Mouse (Mus musculus): ENCODE results near the gene Cdkn1a. TPM values are rescaled to one million over a fixed set of nuclear protein-coding genes. Genes with fewer than 3 reads are reported as not detected.

Cdkn1a gene
- polyA plus RNA-seq, 1 experiment: 31.1 TPM

DNA sequence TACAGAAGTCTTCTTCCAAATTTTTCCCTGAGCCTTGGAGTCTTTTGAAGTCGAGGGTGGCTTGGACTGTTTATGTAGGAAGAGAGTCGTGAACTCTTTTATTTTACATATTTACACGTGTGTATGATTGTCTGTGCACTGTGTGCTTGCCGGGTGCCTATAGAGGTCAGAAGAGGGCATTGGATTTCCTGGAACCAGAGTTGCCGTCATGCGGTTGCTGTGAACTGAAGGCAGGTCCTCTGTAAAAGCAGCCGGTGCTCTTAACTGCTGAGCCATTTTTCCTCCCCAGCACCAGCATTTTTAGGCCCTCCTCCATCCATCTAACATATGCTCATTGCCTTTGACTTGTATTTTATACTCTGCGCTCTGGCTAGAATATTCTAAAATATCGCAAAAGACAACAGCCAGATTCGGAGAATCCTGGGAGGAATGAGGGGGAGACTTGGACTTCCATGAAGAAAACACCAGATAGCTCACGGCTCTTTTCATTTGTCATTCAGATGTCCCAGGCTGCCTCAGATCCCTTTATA, 33.4 kb upstream of the Cdkn1a start:
- Histone ChIP-seq H3K4me1 (replicated peaks; ENCODE audit: control insufficient read depth, insufficient read depth, low read length) (peaks cover 32% of the 10 kb centered on the region), H3K4me3 (ENCODE audit: control insufficient read depth, insufficient read depth, low read length) (no peak overlapping the region), H3K36me3 (ENCODE audit: control insufficient read depth, insufficient read depth, low read length) (no peaks in the 10 kb centered on the region), H3K27me3 (ENCODE audit: control insufficient read depth, insufficient read depth, low read length) (no peaks in the 10 kb centered on the region), H3K27ac (ENCODE audit: control insufficient read depth, insufficient read depth, low read length) (no peak overlapping the region)
- DNase-seq: no peak
- TF ChIP-seq CTCF (IDR thresholded peaks at IDR 0.05; ENCODE audit: borderline replicate concordance, control insufficient read depth, extremely low read depth, insufficient read depth, low read length, poor library complexity) (no peak), POLR2A (IDR thresholded peaks at IDR 0.05; ENCODE audit: control insufficient read depth, extremely low read depth, insufficient read depth, low read length, poor library complexity) (no peak)
- 70% methylated on average over 11 of the region's 11 CpGs for WGBS

GRCm38 (mm10) chr17:29057961-29058360, 32.8 kb upstream of the Cdkn1a start:
- 13% methylated on average over 10 of the region's 10 CpGs for WGBS
- Histone ChIP-seq H3K36me3 (ENCODE audit: control insufficient read depth, insufficient read depth, low read length) (no peaks in the 10 kb centered on the region), H3K27me3 (ENCODE audit: control insufficient read depth, insufficient read depth, low read length) (no peaks in the 10 kb centered on the region), H3K4me1 (replicated peaks; ENCODE audit: control insufficient read depth, insufficient read depth, low read length) (peaks cover 32% of the 10 kb centered on the region), H3K27ac (ENCODE audit: control insufficient read depth, insufficient read depth, low read length) (no peak overlapping the region), H3K4me3 (ENCODE audit: control insufficient read depth, insufficient read depth, low read length) (no peak overlapping the region)
- TF ChIP-seq CTCF (IDR thresholded peaks at IDR 0.05; ENCODE audit: borderline replicate concordance, control insufficient read depth, extremely low read depth, insufficient read depth, low read length, poor library complexity): no peak
- no peak for TF ChIP-seq POLR2A (IDR thresholded peaks at IDR 0.05; ENCODE audit: control insufficient read depth, extremely low read depth, insufficient read depth, low read length, poor library complexity)
- DNase-seq: no peak

DNA sequence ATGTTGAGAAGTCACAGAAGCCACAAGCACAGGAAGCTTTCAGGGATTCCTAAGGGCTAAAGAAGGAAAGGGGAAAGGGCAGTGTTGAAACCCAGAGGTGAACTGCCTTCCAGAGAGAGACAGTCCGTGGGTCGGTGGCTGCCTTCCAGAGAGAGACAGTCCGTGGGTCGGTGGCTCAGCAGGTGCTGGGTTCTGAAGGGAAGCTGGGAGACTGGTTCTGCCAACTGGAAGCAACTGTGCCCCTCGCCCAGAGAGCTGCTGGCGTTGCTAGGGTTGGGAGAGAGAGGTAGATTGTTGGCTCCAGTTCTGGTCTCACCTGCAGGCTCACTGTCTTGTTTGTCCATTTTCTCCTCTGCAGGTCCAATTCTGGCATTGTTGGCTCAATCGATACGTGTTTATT, 32.3 kb upstream of the Cdkn1a start:
- Histone ChIP-seq H3K27me3 (ENCODE audit: control insufficient read depth, insufficient read depth, low read length) (no peaks in the 10 kb centered on the region), H3K4me3 (ENCODE audit: control insufficient read depth, insufficient read depth, low read length) (no peak overlapping the region), H3K27ac (ENCODE audit: control insufficient read depth, insufficient read depth, low read length) (no peak overlapping the region), H3K4me1 (replicated peaks; ENCODE audit: control insufficient read depth, insufficient read depth, low read length) (peaks cover 32% of the 10 kb centered on the region), H3K36me3 (ENCODE audit: control insufficient read depth, insufficient read depth, low read length) (no peaks in the 10 kb centered on the region)
- no peak for DNase-seq
- WGBS: 37% methylated on average over 8 of the region's 8 CpGs
- no peak for TF ChIP-seq CTCF (IDR thresholded peaks at IDR 0.05; ENCODE audit: borderline replicate concordance, control insufficient read depth, extremely low read depth, insufficient read depth, low read length, poor library complexity)
- no peak for TF ChIP-seq POLR2A (IDR thresholded peaks at IDR 0.05; ENCODE audit: control insufficient read depth, extremely low read depth, insufficient read depth, low read length, poor library complexity)

- H3K4me1 ChIP-seq (replicated peaks; ENCODE audit: control insufficient read depth, insufficient read depth, low read length): peaks cover 32% of the 10 kb centered on the region
Observed at GRCm38 (mm10) chr17:29059581-29059980, 31.2 kb upstream of the Cdkn1a start.

DNA sequence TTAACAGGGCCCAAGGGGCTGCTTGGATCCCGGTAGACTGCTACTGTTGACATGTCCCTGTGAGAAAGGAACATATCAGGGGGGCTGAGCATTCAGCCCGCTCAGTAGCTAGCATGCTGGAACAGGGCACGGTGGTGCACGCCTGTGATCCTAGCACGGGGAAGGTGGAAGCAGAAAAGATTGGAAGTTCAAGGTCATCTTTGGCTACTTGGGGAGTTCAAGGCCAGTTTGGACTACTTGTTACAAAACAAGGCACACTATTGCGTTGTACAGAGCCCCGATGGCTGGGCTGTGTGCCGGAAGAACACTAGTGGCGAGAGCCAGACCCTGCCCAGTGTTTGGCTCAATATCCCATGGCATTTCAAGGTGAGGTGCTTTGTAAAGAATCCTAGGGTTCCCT, 29.8 kb upstream of the Cdkn1a start:
- H3K36me3 ChIP-seq (ENCODE audit: control insufficient read depth, insufficient read depth, low read length): no peaks in the 10 kb centered on the region
- 98% methylated on average over 9 of the region's 9 CpGs for WGBS

More at GRCm38 (mm10) chr17:29059581-29059980, 31.2 kb upstream of the Cdkn1a start:
- H3K4me3 ChIP-seq (ENCODE audit: control insufficient read depth, insufficient read depth, low read length): no peak overlapping the region
- no peaks in the 10 kb centered on the region for H3K36me3 ChIP-seq (ENCODE audit: control insufficient read depth, insufficient read depth, low read length)
- DNase-seq: no peak
- TF ChIP-seq POLR2A (IDR thresholded peaks at IDR 0.05; ENCODE audit: control insufficient read depth, extremely low read depth, insufficient read depth, low read length, poor library complexity) (no peak), CTCF (IDR thresholded peaks at IDR 0.05; ENCODE audit: borderline replicate concordance, control insufficient read depth, extremely low read depth, insufficient read depth, low read length, poor library complexity) (no peak)
- no peaks in the 10 kb centered on the region for H3K27me3 ChIP-seq (ENCODE audit: control insufficient read depth, insufficient read depth, low read length)
- H3K27ac ChIP-seq (ENCODE audit: control insufficient read depth, insufficient read depth, low read length): no peak overlapping the region
- WGBS: 92% methylated on average over 3 of the region's 3 CpGs

DNA sequence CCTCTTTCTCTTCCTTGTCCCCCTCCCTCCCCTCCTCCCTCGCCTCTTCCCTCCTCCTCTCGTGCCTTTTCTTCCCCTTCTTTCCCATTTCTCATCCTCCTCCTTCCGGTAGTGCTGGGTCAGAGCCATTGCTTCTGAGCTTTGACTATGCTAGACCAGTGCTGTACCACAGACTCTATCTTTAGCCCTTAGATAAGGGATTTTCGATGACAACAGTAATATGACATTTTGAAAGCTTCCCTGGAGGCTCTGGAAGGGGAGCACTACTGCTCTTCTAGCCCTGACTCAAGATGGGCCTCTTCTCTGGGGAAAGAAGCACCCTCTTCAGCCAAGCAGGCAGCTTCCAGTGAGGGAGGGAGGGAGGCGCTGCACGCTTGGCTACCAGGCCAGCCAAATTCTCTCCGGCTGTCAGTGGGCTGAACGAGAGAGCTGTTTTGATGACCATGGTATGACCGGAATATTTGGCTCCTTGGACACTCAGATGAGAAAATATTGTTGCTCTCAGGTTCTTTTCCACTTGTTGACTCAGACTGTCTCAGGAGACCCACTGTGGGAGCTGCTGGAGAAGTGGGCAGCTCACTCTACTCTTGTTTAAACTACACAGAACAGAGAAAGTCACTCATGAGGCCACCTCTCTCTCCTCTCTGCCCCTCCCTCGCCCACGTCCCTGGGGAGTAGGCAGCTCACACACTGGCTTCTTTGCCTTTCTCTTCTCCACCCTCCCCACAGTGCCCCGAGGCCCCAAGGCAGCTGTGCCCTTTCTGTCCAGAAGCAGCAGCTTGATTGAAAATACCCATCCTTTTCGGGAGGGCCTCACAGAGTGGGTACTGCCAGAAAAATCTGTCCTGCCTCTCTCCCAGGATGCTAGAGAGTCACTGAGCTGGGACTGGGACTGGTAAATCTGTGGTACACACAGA, 28.4 kb upstream of the Cdkn1a start:
- peaks cover 17% of the 10 kb centered on the region for H3K4me1 ChIP-seq (replicated peaks; ENCODE audit: control insufficient read depth, insufficient read depth, low read length)
- H3K4me3 ChIP-seq (ENCODE audit: control insufficient read depth, insufficient read depth, low read length): no peak overlapping the region
- no peak for DNase-seq
- H3K36me3 ChIP-seq (ENCODE audit: control insufficient read depth, insufficient read depth, low read length): no peaks in the 10 kb centered on the region
- 81% methylated on average over 13 of the region's 13 CpGs for WGBS
- TF ChIP-seq CTCF (IDR thresholded peaks at IDR 0.05; ENCODE audit: borderline replicate concordance, control insufficient read depth, extremely low read depth, insufficient read depth, low read length, poor library complexity) (no peak), POLR2A (IDR thresholded peaks at IDR 0.05; ENCODE audit: control insufficient read depth, extremely low read depth, insufficient read depth, low read length, poor library complexity) (no peak)
- no peaks in the 10 kb centered on the region for H3K27me3 ChIP-seq (ENCODE audit: control insufficient read depth, insufficient read depth, low read length)
- no peak overlapping the region for H3K27ac ChIP-seq (ENCODE audit: control insufficient read depth, insufficient read depth, low read length)

More for the DNA sequence above, 29.8 kb upstream of the Cdkn1a start:
- H3K27ac ChIP-seq (ENCODE audit: control insufficient read depth, insufficient read depth, low read length): no peak overlapping the region
- H3K4me3 ChIP-seq (ENCODE audit: control insufficient read depth, insufficient read depth, low read length): no peak overlapping the region
- no peaks in the 10 kb centered on the region for H3K27me3 ChIP-seq (ENCODE audit: control insufficient read depth, insufficient read depth, low read length)
- peaks cover 28% of the 10 kb centered on the region for H3K4me1 ChIP-seq (replicated peaks; ENCODE audit: control insufficient read depth, insufficient read depth, low read length)
- no peak for DNase-seq
- TF ChIP-seq CTCF (IDR thresholded peaks at IDR 0.05; ENCODE audit: borderline replicate concordance, control insufficient read depth, extremely low read depth, insufficient read depth, low read length, poor library complexity) (no peak), POLR2A (IDR thresholded peaks at IDR 0.05; ENCODE audit: control insufficient read depth, extremely low read depth, insufficient read depth, low read length, poor library complexity) (no peak)
